Mouse (Mus musculus): ENCODE measurements around the gene Hnrnpm.

- TF ChIP-seq CTCF (IDR thresholded peaks at IDR 0.05; ENCODE audit: low read depth, low read length): no peak
- TF ChIP-seq POLR2A (IDR thresholded peaks at IDR 0.05; ENCODE audit: extremely low read depth, insufficient read depth, low read length): no peak
These were observed 30.6 kb upstream of the Hnrnpm start for GRCm38 (mm10) chr17:33717246-33717645.
